Mouse (Mus musculus): ENCODE results near the gene Lrrc75a. TPM values are rescaled to one million over a fixed set of nuclear protein-coding genes. Genes with fewer than 3 reads are reported as not detected.

Gene Lrrc75a
- polyA plus RNA-seq, 1 experiment from 2014 or later = 16.2 TPM

- no peak for DNase-seq (ENCODE audit: low spot score)
- Histone ChIP-seq H3K27ac (ENCODE audit: low read depth, low read length) (no peak overlapping the region), H3K4me1 (replicated peaks; ENCODE audit: control insufficient read depth, insufficient read depth, low read length) (0 out of 2 replicates have a peak, but pooled peaks cover 7% of the 10 kb centered on the region), H3K9ac (ENCODE audit: low read depth, low read length) (no peak overlapping the region), H3K4me3 (ENCODE audit: low read depth, low read length) (peak overlapping the region; percentile 78), H3K9me3 (ENCODE audit: control insufficient read depth, low read length) (no peaks in the 10 kb centered on the region), H3K27me3 (ENCODE audit: control insufficient read depth, insufficient read depth, low read length) (no peaks in the 10 kb centered on the region), H3K4me2 (replicated peaks; ENCODE audit: low read depth, low read length) (peak overlapping the region; percentile 98), H3K36me3 (ENCODE audit: control insufficient read depth, insufficient read depth, low read length) (no peaks in the 10 kb centered on the region)
- 45% methylated on average over 7 of the region's 7 CpGs for WGBS
- no peak for ATAC-seq (ENCODE audit: low FRiP score)
Observed at GRCm38 (mm10) chr11:62646958-62647515, 1.3 kb downstream of the Lrrc75a start.

DNA sequence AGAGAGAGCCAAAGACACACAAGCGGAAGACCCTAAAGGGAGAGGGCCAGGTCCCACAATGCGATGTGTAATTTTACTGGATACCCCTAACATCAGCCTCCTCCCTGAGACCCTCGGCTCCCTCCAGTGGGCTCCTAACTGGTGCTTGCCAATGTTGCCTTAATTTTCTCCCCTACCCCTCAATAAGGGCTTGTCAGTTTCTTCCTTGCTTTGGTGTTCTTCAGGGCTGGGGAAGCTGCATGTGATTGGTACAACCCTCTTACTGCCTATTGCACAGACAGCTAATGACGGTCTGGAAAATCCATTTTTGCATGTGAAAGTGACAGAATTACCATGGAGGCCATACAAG is 1.9 kb downstream of the Lrrc75a start:
- no peak overlapping the region for H3K27ac ChIP-seq (ENCODE audit: low read depth, low read length)
- H3K4me2 ChIP-seq (replicated peaks; ENCODE audit: low read depth, low read length) = peak overlapping the region; percentile 98
- no peak overlapping the region for H3K4me3 ChIP-seq (ENCODE audit: low read depth, low read length)
- ATAC-seq (ENCODE audit: low FRiP score) (no peak), DNase-seq (ENCODE audit: low spot score) (no peak)
- H3K27me3 ChIP-seq (ENCODE audit: control insufficient read depth, insufficient read depth, low read length) = no peaks in the 10 kb centered on the region
- H3K9ac ChIP-seq (ENCODE audit: low read depth, low read length) = no peak overlapping the region
- H3K4me1 ChIP-seq (replicated peaks; ENCODE audit: control insufficient read depth, insufficient read depth, low read length) = 0 out of 2 replicates have a peak, but pooled peaks cover 7% of the 10 kb centered on the region
- no peaks in the 10 kb centered on the region for H3K9me3 ChIP-seq (ENCODE audit: control insufficient read depth, low read length)
- H3K36me3 ChIP-seq (ENCODE audit: control insufficient read depth, insufficient read depth, low read length) = no peaks in the 10 kb centered on the region
- WGBS = 71% methylated on average over 4 of the region's 4 CpGs

DNA sequence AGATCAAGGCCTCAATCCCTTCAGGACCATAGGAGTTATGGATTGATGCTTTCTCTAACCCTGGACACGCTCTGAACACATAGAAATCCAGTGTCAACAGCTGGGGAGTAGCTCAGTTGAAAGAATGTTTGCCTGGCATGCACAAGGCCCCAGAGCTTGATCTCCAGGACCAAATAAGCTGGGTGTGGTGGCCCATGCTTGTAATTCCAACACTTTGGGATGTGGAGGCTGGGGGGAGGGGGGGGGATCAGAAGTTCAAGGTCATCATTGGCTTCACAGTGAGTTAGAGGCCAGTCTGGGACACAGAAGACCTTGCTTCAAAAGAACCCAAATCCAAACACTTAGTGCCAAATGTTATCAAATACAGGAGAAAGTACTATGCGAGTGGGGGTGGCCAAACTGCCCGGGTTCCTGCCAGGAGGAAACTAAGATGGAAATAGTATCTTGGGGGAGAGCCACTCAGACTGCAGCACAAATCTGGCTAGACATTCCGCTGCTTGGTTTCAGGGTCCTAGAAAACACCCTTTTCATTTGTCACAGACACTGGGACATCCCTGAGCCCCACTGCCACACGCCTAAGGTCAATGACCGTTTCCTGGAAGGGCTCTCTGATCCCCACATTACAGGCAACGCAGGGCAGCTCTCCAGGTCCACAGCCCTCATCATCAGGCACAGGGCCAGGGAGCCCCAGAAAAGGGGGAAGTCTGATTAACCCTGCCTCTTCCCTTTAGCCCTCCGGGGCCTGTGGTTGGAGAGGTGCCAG is 2.4 kb downstream of the Lrrc75a start:
- DNase-seq (ENCODE audit: low spot score) = no peak

DNA sequence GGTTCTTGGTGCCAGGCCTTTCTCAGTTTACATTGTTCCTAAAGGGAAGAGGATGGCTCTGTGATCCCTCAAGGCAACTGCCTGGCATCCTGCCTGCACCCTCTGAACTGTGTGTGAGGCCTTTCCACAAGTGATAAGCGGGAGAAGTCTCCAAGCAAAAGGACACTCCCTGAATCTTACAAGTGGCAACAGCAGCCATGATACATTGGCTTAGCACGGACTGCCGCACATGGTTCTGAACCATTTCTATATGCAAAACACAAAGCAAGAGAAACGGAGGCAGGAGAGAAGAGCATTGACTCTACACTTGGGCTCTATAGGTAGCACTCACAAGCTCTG is 3.0 kb downstream of the Lrrc75a start:
- Histone ChIP-seq H3K4me3 (ENCODE audit: low read depth, low read length) (no peak overlapping the region), H3K4me1 (replicated peaks; ENCODE audit: control insufficient read depth, insufficient read depth, low read length) (0 out of 2 replicates have a peak, but pooled peaks cover 7% of the 10 kb centered on the region), H3K36me3 (ENCODE audit: control insufficient read depth, insufficient read depth, low read length) (no peaks in the 10 kb centered on the region), H3K9me3 (ENCODE audit: control insufficient read depth, low read length) (no peaks in the 10 kb centered on the region), H3K27me3 (ENCODE audit: control insufficient read depth, insufficient read depth, low read length) (no peaks in the 10 kb centered on the region), H3K27ac (ENCODE audit: low read depth, low read length) (no peak overlapping the region), H3K9ac (ENCODE audit: low read depth, low read length) (no peak overlapping the region), H3K4me2 (replicated peaks; ENCODE audit: low read depth, low read length) (no peak overlapping the region)
- WGBS = 87% methylated on average over 4 of the region's 4 CpGs
- ATAC-seq (ENCODE audit: low FRiP score) (no peak), DNase-seq (ENCODE audit: low spot score) (no peak)

More for the DNA sequence above, 2.4 kb downstream of the Lrrc75a start:
- Histone ChIP-seq H3K27ac (ENCODE audit: low read depth, low read length) (no peak overlapping the region), H3K9me3 (ENCODE audit: control insufficient read depth, low read length) (no peaks in the 10 kb centered on the region), H3K4me1 (replicated peaks; ENCODE audit: control insufficient read depth, insufficient read depth, low read length) (0 out of 2 replicates have a peak, but pooled peaks cover 7% of the 10 kb centered on the region), H3K4me3 (ENCODE audit: low read depth, low read length) (no peak overlapping the region), H3K27me3 (ENCODE audit: control insufficient read depth, insufficient read depth, low read length) (no peaks in the 10 kb centered on the region), H3K4me2 (replicated peaks; ENCODE audit: low read depth, low read length) (peak overlapping the region; percentile 21), H3K36me3 (ENCODE audit: control insufficient read depth, insufficient read depth, low read length) (no peaks in the 10 kb centered on the region), H3K9ac (ENCODE audit: low read depth, low read length) (no peak overlapping the region)
- 55% methylated on average over 8 of the region's 8 CpGs for WGBS
- no peak for ATAC-seq (ENCODE audit: low FRiP score)

GRCm38 (mm10) chr11:62644602-62645336 is 3.6 kb downstream of the Lrrc75a start:
- H3K9me3 ChIP-seq (ENCODE audit: control insufficient read depth, low read length) = no peaks in the 10 kb centered on the region
- 93% methylated on average over 5 of the region's 5 CpGs for WGBS
- no peak overlapping the region for H3K27ac ChIP-seq (ENCODE audit: low read depth, low read length)
- no peaks in the 10 kb centered on the region for H3K36me3 ChIP-seq (ENCODE audit: control insufficient read depth, insufficient read depth, low read length)
- ATAC-seq (ENCODE audit: low FRiP score) (no peak), DNase-seq (ENCODE audit: low spot score) (no peak)
- 0 out of 2 replicates have a peak, but pooled peaks cover 7% of the 10 kb centered on the region for H3K4me1 ChIP-seq (replicated peaks; ENCODE audit: control insufficient read depth, insufficient read depth, low read length)
- no peaks in the 10 kb centered on the region for H3K27me3 ChIP-seq (ENCODE audit: control insufficient read depth, insufficient read depth, low read length)
- no peak overlapping the region for H3K4me3 ChIP-seq (ENCODE audit: low read depth, low read length)
- H3K4me2 ChIP-seq (replicated peaks; ENCODE audit: low read depth, low read length) = no peak overlapping the region
- no peak overlapping the region for H3K9ac ChIP-seq (ENCODE audit: low read depth, low read length)

DNA sequence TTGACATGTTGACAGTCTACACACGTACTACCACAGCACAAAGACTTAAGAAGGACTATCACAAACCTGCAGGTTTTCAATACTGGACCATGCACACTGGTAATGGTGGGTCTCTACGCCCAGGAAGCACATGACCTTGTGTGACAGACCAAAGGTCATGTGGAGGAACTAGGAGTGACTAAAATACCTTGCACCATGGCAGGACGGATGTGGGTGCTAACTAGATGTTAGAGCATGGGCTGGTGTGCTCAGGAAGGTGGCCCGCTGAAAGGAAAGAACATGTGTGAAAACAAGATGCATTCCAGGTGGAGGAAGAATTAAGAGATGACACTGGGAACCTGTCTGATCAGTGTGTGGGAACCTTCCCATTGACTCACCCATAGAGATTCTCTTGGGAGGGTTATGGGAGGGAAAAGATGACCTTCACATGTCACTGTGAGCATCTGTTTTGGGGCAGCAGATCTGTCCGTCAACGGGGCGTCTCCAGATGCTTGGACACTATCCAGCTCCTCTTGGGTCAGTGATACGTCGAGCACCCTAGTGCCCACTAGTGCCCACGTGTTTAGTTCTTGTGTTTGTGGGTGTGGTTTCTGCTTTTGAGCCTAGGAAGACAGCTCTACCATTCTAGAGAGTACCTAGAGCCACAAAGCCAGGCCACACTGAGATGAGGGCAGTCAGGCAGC is 4.5 kb downstream of the Lrrc75a start:
- H3K9ac ChIP-seq (ENCODE audit: low read depth, low read length) = no peak overlapping the region
- H3K27ac ChIP-seq (ENCODE audit: low read depth, low read length) = no peak overlapping the region
- 92% methylated on average over 10 of the region's 10 CpGs for whole genome bisulfite sequencing
- no peaks in the 10 kb centered on the region for H3K27me3 ChIP-seq (ENCODE audit: control insufficient read depth, insufficient read depth, low read length)
- DNase-seq (ENCODE audit: low spot score) (no peak), ATAC-seq (ENCODE audit: low FRiP score) (no peak)
- H3K4me3 ChIP-seq (ENCODE audit: low read depth, low read length) = no peak overlapping the region
- no peaks in the 10 kb centered on the region for H3K36me3 ChIP-seq (ENCODE audit: control insufficient read depth, insufficient read depth, low read length)
- H3K9me3 ChIP-seq (ENCODE audit: control insufficient read depth, low read length) = no peaks in the 10 kb centered on the region
- H3K4me2 ChIP-seq (replicated peaks; ENCODE audit: low read depth, low read length) = no peak overlapping the region
- H3K4me1 ChIP-seq (replicated peaks; ENCODE audit: control insufficient read depth, insufficient read depth, low read length) = 0 out of 2 replicates have a peak, but pooled peaks cover 4% of the 10 kb centered on the region

- WGBS = 76% methylated on average over 8 of the region's 8 CpGs
- Histone ChIP-seq H3K9ac (ENCODE audit: low read depth, low read length) (no peak overlapping the region), H3K4me3 (ENCODE audit: low read depth, low read length) (no peak overlapping the region), H3K4me1 (replicated peaks; ENCODE audit: control insufficient read depth, insufficient read depth, low read length) (0 out of 2 replicates have a peak, but pooled peaks cover 4% of the 10 kb centered on the region), H3K4me2 (replicated peaks; ENCODE audit: low read depth, low read length) (no peak overlapping the region), H3K36me3 (ENCODE audit: control insufficient read depth, insufficient read depth, low read length) (no peaks in the 10 kb centered on the region), H3K27ac (ENCODE audit: low read depth, low read length) (no peak overlapping the region), H3K9me3 (ENCODE audit: control insufficient read depth, low read length) (no peaks in the 10 kb centered on the region), H3K27me3 (ENCODE audit: control insufficient read depth, insufficient read depth, low read length) (no peaks in the 10 kb centered on the region)
- no peak for ATAC-seq (ENCODE audit: low FRiP score)
- DNase-seq (ENCODE audit: low spot score) = no peak
Observed at GRCm38 (mm10) chr11:62643011-62643631, 5.2 kb downstream of the Lrrc75a start.

All from hindbrain, embryonic 11.5 days (tissue).